Mouse (Mus musculus) adrenal gland, postnatal 4 days (tissue): Measurements from ENCODE around the gene Gm4303. TPM values are rescaled to one million over a fixed set of nuclear protein-coding genes. Genes with fewer than 3 reads are reported as not detected.
"Not testable (repeated sequence)": the region's sequence is repeated elsewhere in the genome, so short reads cannot be mapped to it uniquely, and the experiment has no call there.

Source experiments
- DNase-seq, 2 experiments: peaks; one replicate each; pipeline ENCODE4 v3.0.0; 2021 to 2022; ENCODE audit warnings: low spot score in 2 of 2, mixed read lengths in 2 of 2
- long read RNA-seq, 2 experiments: library from polyadenylated mRNA; stranded (forward); transcript quantifications; one replicate each; pipeline ENCODE4 v2.0.0; 2021
- total RNA-seq, 2 experiments: library from RNA; stranded (reverse); gene quantifications; 2 replicates each; pipeline ENCODE4 v1.2.3; 2021

Gm4303 gene
- not detected for total RNA-seq
- long read RNA-seq, experiment 1 = 0 reads
- long read RNA-seq, experiment 2 = 0 reads

- not testable (repeated sequence) for DNase-seq
These were observed at the start of gene Gm4303 for GRCm38 (mm10) chr10:100345672-100346071. Gene Gm4303, plus strand, starts transcription at chr10:100345972.

- DNase-seq = no peak
These were observed 49.7 kb upstream of the Gm4303 start for GRCm38 (mm10) chr10:100296105-100296504.

GRCm38 (mm10) chr10:100300106-100300505, 45.7 kb upstream of the Gm4303 start:
- not testable (repeated sequence) for DNase-seq

- DNase-seq = not testable (repeated sequence)
These were observed 10.4 kb upstream of the Gm4303 start, which contains the start of gene Gm4301 for GRCm38 (mm10) chr10:100335376-100335775. Gene Gm4301, plus strand, starts transcription at chr10:100335676.

- DNase-seq = not testable (repeated sequence)
These were observed 5.2 kb upstream of the Gm4303 start, which contains the start of gene Gm4302 for GRCm38 (mm10) chr10:100340536-100340935. Gene Gm4302, plus strand, starts transcription at chr10:100340836.

GRCm38 (mm10) chr10:100350793-100351192, 5.0 kb downstream of the Gm4303 start, which contains the start of gene Gm4305:
Gene Gm4305, plus strand, starts transcription at chr10:100351093.
- not testable (repeated sequence) for DNase-seq

- peak; percentile 4 to 5 for DNase-seq
These were observed 11.1 kb downstream of the Gm4303 start for GRCm38 (mm10) chr10:100356841-100357240.

- not testable (repeated sequence) for DNase-seq
These were observed 15.3 kb downstream of the Gm4303 start, which contains the start of gene Gm4307 for GRCm38 (mm10) chr10:100361038-100361437. Gene Gm4307, plus strand, starts transcription at chr10:100361338.

GRCm38 (mm10) chr10:100382460-100382859, 36.7 kb downstream of the Gm4303 start, which contains the start of gene Gm4312:
Gene Gm4312, minus strand, starts transcription at chr10:100382560.
- not testable (repeated sequence) for DNase-seq

Other genes with a start within 250 kb of the Gm4303 start
- not detected for gene Gm4301, start 10.3 kb upstream of the Gm4303 start, total RNA-seq
- gene Gm4302, start 5.1 kb upstream of the Gm4303 start, total RNA-seq = not detected
- not detected for gene Gm4305, start 5.1 kb downstream of the Gm4303 start, total RNA-seq
- not detected for gene Gm4307, start 15.4 kb downstream of the Gm4303 start, total RNA-seq
- not detected for gene Gm4312, start 36.6 kb downstream of the Gm4303 start, total RNA-seq
- 10 to 100 TPM; 24.8 to 25.4 TPM for gene Tmtc3, start 141.4 kb downstream of the Gm4303 start, total RNA-seq
- gene Cep290, start 141.6 kb downstream of the Gm4303 start, total RNA-seq = 10 to 100 TPM in 1 of 2 experiments, 1 to 10 TPM in 1; 9.1 to 12.2 TPM
- gene 4930430F08Rik, start 244.5 kb downstream of the Gm4303 start, total RNA-seq = 10 to 100 TPM in 1 of 2 experiments, 1 to 10 TPM in 1; 10.0 to 12.4 TPM
- gene 1700017N19Rik, start 244.5 kb downstream of the Gm4303 start, total RNA-seq = not detected